10 mouse cellular contexts compared by ENCODE assay signal in genomic region chrX:159459006-159459654, GRCm38 (mm10). TPM values are rescaled to one million over a fixed set of nuclear protein-coding genes. Genes with fewer than 3 reads are reported as not detected.
DNase-seq lines count a peak whose midpoint lies in the region; ATAC-seq lines count a peak whose summit lies in the region.
"Had no signal": no experiment of that assay in that cellular context is flagged by ENCODE, and none has a peak within 500 bp of the region (broad histone marks: within the 10 kb centered on the region; RNA-seq: fewer than 3 reads in every experiment).

No protein-coding gene starts in this region.

- H3K9ac ChIP-seq in forebrain, embryonic 16.5 days (replicated peaks; ENCODE audit: low read depth, low read length), result no peak overlapping the region
- no peak overlapping the region for H3K9ac ChIP-seq in midbrain, embryonic 15.5 days
- H3K9ac ChIP-seq: limb, embryonic 13.5 days had no signal

- H3K4me1 ChIP-seq in forebrain, embryonic 16.5 days (replicated peaks; ENCODE audit: control insufficient read depth, insufficient read depth, low read length), result 0 out of 2 replicates have a peak, but pooled peaks cover 6% of the 10 kb centered on the region
- H3K4me1 ChIP-seq in midbrain, embryonic 15.5 days, result peaks cover 4% of the 10 kb centered on the region; the same call in 1 of the 2 replicates
- H3K4me1 ChIP-seq: limb, embryonic 13.5 days had no signal

- H3K36me3 ChIP-seq in forebrain, embryonic 16.5 days (ENCODE audit: control insufficient read depth, insufficient read depth), result no peaks in the 10 kb centered on the region
- H3K36me3 ChIP-seq in midbrain, embryonic 15.5 days (replicated peaks), result no peaks in the 10 kb centered on the region
- H3K36me3 ChIP-seq: limb, embryonic 13.5 days had no signal

- H3K4me2 ChIP-seq in forebrain, embryonic 16.5 days (ENCODE audit: low read length), result peak overlapping the region; percentile 28; the same call in 1 of the 2 replicates
- H3K4me2 ChIP-seq in midbrain, embryonic 15.5 days, result peak overlapping the region; percentile 34
- H3K4me2 ChIP-seq: limb, embryonic 13.5 days had no signal

- WGBS in forebrain, embryonic 16.5 days, result 31% methylated on average over 7 of the region's 7 CpGs
- whole genome bisulfite sequencing in midbrain, embryonic 15.5 days, result 37% methylated on average over 7 of the region's 7 CpGs

- peak; percentile 13 to 20 for DNase-seq in cerebellum, adult 18-20 months
- peak; percentile 51 to 60 for DNase-seq in cerebellum, postnatal 10 days
- DNase-seq in frontal cortex, postnatal 36 days (ENCODE audit: low spot score in 2 of 2), result no peak
- DNase-seq in lung, postnatal 36 days, result no peak
- no peak for DNase-seq in spleen, adult 18-20 months

- no peaks in the 10 kb centered on the region for H3K9me3 ChIP-seq in forebrain, embryonic 16.5 days (ENCODE audit: control insufficient read depth, low read length)
- no peaks in the 10 kb centered on the region for H3K9me3 ChIP-seq in midbrain, embryonic 15.5 days
- H3K9me3 ChIP-seq: limb, embryonic 13.5 days had no signal

- H3K4me3 ChIP-seq in forebrain, embryonic 16.5 days (replicated peaks; ENCODE audit: low read length), result peak overlapping the region; percentile 3; the same call in 1 of the 2 replicates
- peak overlapping the region; percentile 21 for H3K4me3 ChIP-seq in midbrain, embryonic 15.5 days
- H3K4me3 ChIP-seq: limb, embryonic 13.5 days had no signal

- H3K27ac ChIP-seq in forebrain, embryonic 16.5 days (ENCODE audit: low read length), result no peak overlapping the region
- 0 out of 2 replicates have a peak overlapping the region, but pooled peaks have one; percentile 29 for H3K27ac ChIP-seq in midbrain, embryonic 15.5 days
- H3K27ac ChIP-seq: limb, embryonic 13.5 days had no signal

- no peak for ATAC-seq in cerebellum, adult (ENCODE audit: insufficient number of reproducible peaks, low FRiP score, low TSS enrichment)
- ATAC-seq in forebrain, embryonic 16.5 days, result peak; percentile 89
- ATAC-seq in midbrain, embryonic 15.5 days (replicated peaks), result peak; percentile 86

- no peaks in the 10 kb centered on the region for H3K27me3 ChIP-seq in forebrain, embryonic 16.5 days (replicated peaks; ENCODE audit: control insufficient read depth, insufficient read depth, low read length)
- no peaks in the 10 kb centered on the region for H3K27me3 ChIP-seq in midbrain, embryonic 15.5 days (replicated peaks)

RNA-seq across cellular contexts. Expression of gene Map7d2, which starts 44.8 kb away (rescaled TPM):
- 15.5 and 22.0 TPM in 2 replicates for polyA plus RNA-seq in forebrain, embryonic 16.5 days (2015; fragmentation: Nextera tagmentation; extraction: Ambion mirVana)
- polyA plus RNA-seq in midbrain, embryonic 15.5 days (2015; fragmentation: Nextera tagmentation; extraction: Ambion mirVana), result 37.2 and 40.1 TPM in 2 replicates
- polyA plus RNA-seq: C2C12 had no signal

Comparison
In these comparisons a context has a peak if more than half of its experiments do, and no peak if none do; other contexts are left out.
1. DNase-seq: peak in cerebellum, adult 18-20 months (2 of 2) and cerebellum, postnatal 10 days (2 of 2); none in frontal cortex, postnatal 36 days (0 of 2), lung, postnatal 36 days (single experiment) and spleen, adult 18-20 months (0 of 2).